Mouse (Mus musculus): ENCODE data around the gene Lrig1. TPM values are rescaled to one million over a fixed set of nuclear protein-coding genes. Genes with fewer than 3 reads are reported as not detected.
A peak's percentile ranks its signal among the peaks of the same experiment; 100 is the strongest.

Lrig1 gene
- total RNA-seq, 2 experiments from 2014 or later = 36.9 to 43.2 TPM

- DNase-seq = no peak
- intact Hi-C loops (cut with DNase I) = loop anchor here (2.0 to 10.0 kb wide), 2 partner anchors 72 to 178 kb away; no protein-coding TSS in a partner anchor
These were observed 73.2 kb downstream of the Lrig1 start for GRCm38 (mm10) chr6:94626807-94627206.

- intact Hi-C loops (cut with DNase I) = loop anchor here (2.0 to 10.0 kb wide), 2 partner anchors 73 to 179 kb away; no protein-coding TSS in a partner anchor
- no peak for DNase-seq
These were observed 74.1 kb downstream of the Lrig1 start for GRCm38 (mm10) chr6:94625896-94626295.

GRCm38 (mm10) chr6:94624543-94624942 is 75.4 kb downstream of the Lrig1 start:
- intact Hi-C loops (cut with DNase I) = loop anchor here (5.0 to 10.0 kb wide), 6 partner anchors 38 to 363 kb away; no protein-coding TSS in a partner anchor
- no peak for DNase-seq

GRCm38 (mm10) chr6:94622983-94623382 is 77.0 kb downstream of the Lrig1 start:
- peak; percentile 75 to 78 for DNase-seq
- intact Hi-C loops (cut with DNase I) = loop anchor here (1.0 to 10.0 kb wide), 7 partner anchors 39 to 364 kb away; no protein-coding TSS in a partner anchor

- DNase-seq = peak; percentile 60 to 78
- intact Hi-C loops (cut with DNase I) = loop anchor here (5.0 to 10.0 kb wide), 6 partner anchors 41 to 366 kb away; no protein-coding TSS in a partner anchor
These were observed 79.1 kb downstream of the Lrig1 start for GRCm38 (mm10) chr6:94620801-94621301.

- DNase-seq = no peak
- intact Hi-C loops (cut with DNase I) = loop anchor here (5.0 to 10.0 kb wide), 6 partner anchors 42 to 367 kb away; no protein-coding TSS in a partner anchor
These were observed 79.7 kb downstream of the Lrig1 start for GRCm38 (mm10) chr6:94620287-94620686.

- intact Hi-C loops (cut with DNase I) = no loop called here
- DNase-seq = no peak
These were observed 81.3 kb downstream of the Lrig1 start for GRCm38 (mm10) chr6:94618671-94619070.

- DNase-seq = no peak
- intact Hi-C loops (cut with DNase I) = no loop called here
These were observed 84.0 kb downstream of the Lrig1 start for GRCm38 (mm10) chr6:94615936-94616335.

- DNase-seq = no peak
- intact Hi-C loops (cut with DNase I) = no loop called here
These were observed 85.6 kb downstream of the Lrig1 start for GRCm38 (mm10) chr6:94614346-94614745.

- no peak for DNase-seq
- intact Hi-C loops (cut with DNase I) = no loop called here
These were observed 86.6 kb downstream of the Lrig1 start for GRCm38 (mm10) chr6:94613235-94613895.

- no peak for DNase-seq
- intact Hi-C loops (cut with DNase I) = loop anchor here (5.0 kb wide), 1 partner anchor 57 kb away; no protein-coding TSS in a partner anchor
These were observed 95.4 kb downstream of the Lrig1 start for GRCm38 (mm10) chr6:94604546-94604945.

GRCm38 (mm10) chr6:94604072-94604471 is 95.9 kb downstream of the Lrig1 start:
- DNase-seq = no peak
- intact Hi-C loops (cut with DNase I) = loop anchor here (5.0 kb wide), 1 partner anchor 57 kb away; no protein-coding TSS in a partner anchor

- intact Hi-C loops (cut with DNase I) = loop anchor here (5.0 kb wide), 1 partner anchor 55 kb away; no protein-coding TSS in a partner anchor
- no peak for DNase-seq
These were observed 98.1 kb downstream of the Lrig1 start for GRCm38 (mm10) chr6:94601811-94602210.

GRCm38 (mm10) chr6:94601101-94601500 is 98.9 kb downstream of the Lrig1 start:
- peak; percentile 56 to 63 for DNase-seq
- intact Hi-C loops (cut with DNase I) = loop anchor here (5.0 kb wide), 1 partner anchor 54 kb away; no protein-coding TSS in a partner anchor

- intact Hi-C loops (cut with DNase I) = no loop called here
- no peak for DNase-seq
These were observed 100.9 kb downstream of the Lrig1 start for GRCm38 (mm10) chr6:94599016-94599415.

GRCm38 (mm10) chr6:94598421-94598820 is 101.5 kb downstream of the Lrig1 start:
- intact Hi-C loops (cut with DNase I) = no loop called here
- no peak for DNase-seq

- intact Hi-C loops (cut with DNase I) = loop anchor here (1.0 kb wide), 1 partner anchor 370 kb away; no protein-coding TSS in a partner anchor
- DNase-seq = no peak
These were observed 103.0 kb downstream of the Lrig1 start for GRCm38 (mm10) chr6:94596761-94597485.

GRCm38 (mm10) chr6:94596051-94596760 is 103.8 kb downstream of the Lrig1 start:
- intact Hi-C loops (cut with DNase I) = no loop called here
- DNase-seq = no peak

GRCm38 (mm10) chr6:94595206-94595605 is 104.8 kb downstream of the Lrig1 start:
- no peak for DNase-seq
- intact Hi-C loops (cut with DNase I) = no loop called here

GRCm38 (mm10) chr6:94594711-94595110 is 105.2 kb downstream of the Lrig1 start:
- intact Hi-C loops (cut with DNase I) = no loop called here

More at GRCm38 (mm10) chr6:94594711-94595110, 105.2 kb downstream of the Lrig1 start:
- no peak for DNase-seq
